Mouse (Mus musculus) T-helper 2 cell (primary cell): Measurements from ENCODE around the gene Acer1.

Experiments
- in situ Hi-C: fragments of 300-600 bp; cut with MboI, MseI; formaldehyde crosslinking; loops from one replicate; pipeline ENCODE4 v1.15.1; 2025; ENCODE audit warnings: high pct_unique_total_duplicates

Acer1 gene

DNA sequence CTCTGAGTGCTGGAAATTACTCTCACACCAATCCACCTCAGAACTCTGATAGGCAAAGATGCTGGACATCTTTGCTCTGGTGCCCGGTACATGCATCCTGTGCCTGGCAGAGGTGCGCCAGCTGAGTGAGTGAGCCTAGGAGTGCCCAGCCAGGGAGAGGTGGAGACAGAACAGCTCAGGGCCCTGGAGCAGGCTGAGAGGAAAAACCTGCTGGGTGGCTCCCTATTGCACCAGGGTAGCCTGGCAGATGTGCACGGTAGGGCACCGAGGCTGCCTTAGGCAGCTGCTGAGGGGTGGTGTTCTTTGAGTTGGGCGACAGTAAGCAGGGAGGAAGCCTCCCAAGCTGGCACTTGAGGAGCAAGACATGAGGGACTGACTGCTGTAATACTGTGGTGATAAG is at the start of gene Acer1:
Gene Acer1 (minus strand): TSS at position 114 of the 400 bp plus-strand sequence.
- in situ Hi-C loops = no loop called here

DNA sequence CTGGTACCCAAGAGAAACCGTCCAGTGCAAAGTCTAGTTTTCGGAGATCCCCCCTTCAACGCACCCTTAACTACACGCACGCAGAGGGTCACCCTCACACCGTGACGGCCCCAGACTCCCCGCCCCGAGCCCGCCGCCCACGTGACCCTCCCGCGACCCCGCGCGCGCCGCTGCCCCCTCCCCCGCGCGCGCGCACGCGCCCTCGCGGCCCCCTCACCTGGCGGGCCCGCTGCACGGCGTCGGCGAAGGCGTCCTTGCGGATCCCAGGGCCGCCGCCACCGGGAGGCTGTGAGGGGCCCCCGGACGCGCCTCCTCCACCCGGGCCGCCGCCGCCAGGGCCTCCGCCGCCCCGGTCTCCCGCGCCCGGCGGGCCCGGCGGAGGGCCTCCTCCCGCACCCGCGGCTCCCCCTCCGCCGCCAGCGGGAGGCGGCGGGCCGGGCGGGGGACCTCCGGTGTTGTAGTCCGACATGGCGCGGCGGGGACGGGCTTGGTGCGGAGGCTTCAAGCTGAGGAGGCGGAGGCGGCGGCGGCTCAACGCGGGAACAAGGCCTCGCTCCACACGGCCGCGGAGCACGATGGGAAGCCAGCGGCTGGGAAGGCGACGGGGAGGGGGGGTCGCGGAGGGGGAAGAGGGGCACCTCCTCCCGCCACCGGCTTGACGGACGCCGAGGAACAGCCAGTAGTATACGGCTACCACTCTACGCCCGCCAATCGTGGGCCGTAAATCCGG is 49.2 kb upstream of the Acer1 start, which contains the start of gene Khsrp:
Gene Khsrp (minus strand): TSS at position 592 of the 730 bp plus-strand sequence.
- in situ Hi-C loops = loop anchor here (5.0 kb wide), 1 partner anchor 34 kb away; the partner anchor contains the start of gene Alkbh7

DNA sequence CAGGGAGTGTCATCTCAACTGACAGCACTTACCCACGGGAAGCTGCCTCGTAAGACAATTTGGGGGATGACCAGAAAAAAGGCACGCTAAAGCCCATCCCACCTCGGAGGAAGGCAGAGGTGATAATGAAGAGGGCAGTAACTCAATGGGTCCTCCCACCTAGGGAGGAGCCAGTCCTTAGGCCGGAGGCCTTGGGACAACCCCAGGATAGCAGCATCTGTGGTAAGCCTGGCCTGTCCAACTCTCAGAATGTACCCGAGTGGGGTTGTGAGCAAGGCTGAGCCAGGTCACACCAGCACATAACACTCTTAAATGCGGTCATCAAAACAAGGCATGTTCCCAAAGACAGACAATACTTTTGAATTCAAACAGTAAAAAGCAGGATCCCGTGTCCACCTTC is 47.8 kb upstream of the Acer1 start:
- in situ Hi-C loops = loop anchor here (5.0 kb wide), 1 partner anchor 32 kb away; the partner anchor contains the start of gene Alkbh7

DNA sequence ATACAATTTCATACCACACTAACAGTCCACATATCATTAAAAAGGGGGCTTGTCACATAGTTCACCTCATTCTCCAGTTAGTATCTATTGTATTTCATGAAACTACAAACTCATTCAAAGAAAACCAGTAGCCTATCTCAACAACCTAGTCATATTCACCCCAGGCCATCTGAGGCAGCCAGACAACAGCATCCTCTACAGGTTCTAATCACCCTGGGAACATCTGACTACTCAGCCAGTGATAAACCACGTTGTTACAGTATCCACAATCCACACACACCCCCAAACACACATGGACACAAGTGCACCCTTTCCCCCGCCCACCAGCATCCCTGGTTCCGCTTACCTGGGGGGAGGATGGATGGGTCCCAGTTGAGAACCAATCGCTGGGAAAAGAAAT is 45.5 kb upstream of the Acer1 start:
- in situ Hi-C loops = no loop called here

DNA sequence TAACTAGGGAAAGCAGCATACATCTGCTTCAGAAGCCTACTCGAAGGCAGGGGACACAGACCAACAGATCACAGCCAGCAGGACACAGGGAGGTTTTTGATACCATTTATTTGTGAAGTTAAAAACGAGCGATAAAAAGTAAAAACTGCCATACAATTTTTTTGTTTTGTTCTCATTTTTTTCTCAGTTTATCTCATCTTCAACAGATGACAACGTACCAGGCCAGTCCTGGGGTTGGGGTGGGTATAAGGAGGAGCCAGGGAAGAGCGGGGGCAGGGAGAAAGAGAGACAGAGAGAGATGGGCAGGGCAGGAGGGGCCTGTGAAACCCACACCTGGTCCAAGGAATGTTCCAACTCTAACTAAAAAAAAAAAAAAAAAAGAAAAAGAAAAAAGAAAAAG is 39.0 kb upstream of the Acer1 start:
- in situ Hi-C loops = no loop called here

DNA sequence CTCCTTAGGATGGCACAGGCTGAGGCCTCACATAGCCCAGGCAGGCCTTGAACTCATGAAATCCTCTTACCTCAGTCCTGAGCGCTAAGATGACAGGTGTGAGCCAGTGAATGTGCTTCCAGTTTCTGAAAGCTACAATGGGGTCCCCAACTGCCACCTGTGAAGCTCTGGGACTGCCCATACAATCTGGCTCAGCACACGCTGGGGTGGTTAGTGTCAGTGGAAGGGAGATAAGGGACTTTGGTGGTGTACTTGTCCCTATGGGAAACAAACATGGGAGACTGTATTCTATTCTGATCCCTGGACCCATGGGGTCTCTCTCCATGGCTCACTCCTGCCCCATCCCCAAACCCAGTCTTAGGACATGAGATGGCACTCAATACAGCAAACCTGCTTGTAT is 37.8 kb upstream of the Acer1 start:
- in situ Hi-C loops = no loop called here

DNA sequence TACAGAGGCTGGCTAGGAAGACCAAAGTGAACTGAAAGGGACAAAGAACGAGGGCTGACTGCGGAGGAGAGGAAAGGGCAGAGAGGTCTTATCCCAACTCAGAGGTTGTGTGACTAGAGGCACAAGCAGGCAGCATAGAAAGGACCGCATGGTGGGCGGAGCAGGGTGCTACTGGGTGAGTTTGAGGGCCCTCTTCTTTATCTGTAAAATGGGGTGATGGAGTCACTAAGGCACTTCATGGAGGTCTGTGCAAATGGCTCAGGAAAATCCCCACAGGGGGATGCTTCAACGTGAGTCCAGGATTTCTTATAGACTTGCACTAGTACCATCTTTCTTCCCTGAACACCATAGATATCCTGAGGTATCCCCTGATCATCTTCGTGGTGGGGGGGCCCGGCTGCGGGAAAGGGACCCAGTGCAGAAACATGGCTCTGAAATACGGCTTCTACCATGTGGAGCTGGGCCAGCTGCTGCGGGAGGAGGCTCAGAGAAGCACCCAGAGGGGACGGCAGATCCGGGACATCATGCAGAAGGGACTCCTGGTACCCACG is 30.4 kb upstream of the Acer1 start:
- in situ Hi-C loops = no loop called here

DNA sequence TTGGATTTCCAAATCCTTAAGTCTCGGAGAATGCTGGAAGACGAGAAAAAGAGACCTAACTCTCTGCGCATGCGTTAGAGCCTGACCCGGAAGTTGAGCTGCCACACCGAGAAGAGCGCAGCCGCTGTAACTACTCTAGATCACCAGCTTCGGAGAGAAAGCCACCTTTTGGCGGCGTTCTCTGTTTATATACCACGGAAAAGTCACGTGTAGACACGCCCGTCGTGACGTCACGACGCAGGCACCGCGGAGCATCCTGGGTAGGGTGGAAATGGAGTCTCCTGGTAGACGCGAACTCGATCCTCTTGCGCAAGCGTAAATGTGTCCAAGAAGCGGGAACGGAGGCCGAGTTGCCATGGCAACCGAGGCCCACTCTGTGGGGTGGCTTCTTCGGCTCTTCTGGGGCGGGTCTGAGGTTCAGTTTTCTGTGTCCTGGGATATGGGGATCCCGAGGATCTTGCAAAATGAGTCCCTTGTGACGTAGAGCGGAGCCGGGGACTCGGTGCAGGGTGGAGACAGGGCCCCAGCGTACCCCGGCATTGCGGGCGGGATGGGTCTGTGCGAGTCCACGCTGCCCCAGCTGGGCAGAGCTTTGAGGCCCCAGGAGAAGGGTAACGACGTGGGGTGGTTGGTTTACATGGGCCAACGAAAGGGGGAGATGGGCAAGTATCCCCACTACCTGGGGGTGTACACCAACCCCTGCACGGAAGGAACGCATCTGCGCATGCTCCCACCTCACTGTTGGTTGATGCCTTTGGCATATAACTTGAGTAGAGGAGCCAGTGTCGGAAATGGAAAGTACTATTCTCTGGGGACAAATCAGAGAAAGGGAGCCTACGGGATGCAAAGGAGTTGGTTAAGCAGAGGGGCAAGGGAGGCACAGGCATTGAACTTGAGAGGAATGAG is 29.6 kb upstream of the Acer1 start, which contains the start of the genes Gtf2f1 and Gm17949:
Gene Gtf2f1 (minus strand): TSS at position 53 of the 906 bp plus-strand sequence.
Gene Gm17949 (plus strand): TSS at position 234 of the 906 bp plus-strand sequence.
- in situ Hi-C loops = no loop called here

DNA sequence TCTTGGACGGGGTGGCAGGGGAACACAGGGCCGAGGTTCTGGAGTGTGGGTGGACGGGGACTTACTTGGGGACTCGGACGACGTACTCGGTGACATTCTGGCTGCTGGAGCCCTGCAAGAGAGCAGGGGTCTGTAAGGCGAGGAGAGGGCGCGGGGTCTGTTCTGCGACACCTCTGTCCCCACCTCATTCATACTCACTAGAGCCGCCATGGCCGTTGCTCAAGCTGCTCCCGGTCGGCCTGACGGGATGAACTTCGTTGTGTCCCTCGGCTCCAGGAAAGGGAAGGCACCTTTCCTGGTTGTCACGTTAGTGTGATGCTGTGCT is 28.9 kb upstream of the Acer1 start:
- in situ Hi-C loops = no loop called here

DNA sequence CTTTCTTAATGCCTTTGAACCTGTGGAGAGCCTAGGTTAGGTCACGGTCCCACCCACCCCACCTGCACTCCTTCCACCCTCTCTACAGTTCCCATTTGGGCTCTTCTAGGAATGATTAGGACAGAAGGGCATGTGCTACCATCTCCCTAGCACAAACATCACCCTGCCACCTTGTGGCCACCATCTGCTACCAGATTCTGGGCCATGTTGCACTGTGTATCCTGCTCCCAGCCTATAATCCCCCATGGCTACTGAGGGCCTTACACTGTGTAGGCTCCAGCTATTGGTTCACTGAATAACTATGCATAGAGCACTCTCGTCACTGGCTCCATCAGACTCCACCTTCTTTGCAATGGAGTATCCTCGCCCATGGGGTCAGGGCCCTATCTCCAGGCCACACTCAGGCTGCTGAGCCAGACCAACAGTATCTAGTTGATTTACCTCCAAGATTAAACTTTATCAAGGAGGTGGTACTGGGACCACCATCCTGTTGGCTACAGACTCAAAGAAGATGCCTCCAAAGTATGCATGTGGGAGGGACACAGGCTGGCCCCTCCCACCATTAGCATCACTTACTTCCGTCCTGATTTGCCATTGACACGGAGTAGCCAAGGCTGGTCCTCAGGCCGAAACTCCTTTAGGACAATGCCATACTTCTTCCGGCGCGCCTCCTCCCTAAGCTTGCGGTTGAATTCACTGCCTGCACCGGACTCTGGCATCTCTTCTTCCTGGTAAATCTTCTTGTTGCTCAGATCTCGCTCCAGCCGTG is 25.4 kb upstream of the Acer1 start:
- in situ Hi-C loops = no loop called here

DNA sequence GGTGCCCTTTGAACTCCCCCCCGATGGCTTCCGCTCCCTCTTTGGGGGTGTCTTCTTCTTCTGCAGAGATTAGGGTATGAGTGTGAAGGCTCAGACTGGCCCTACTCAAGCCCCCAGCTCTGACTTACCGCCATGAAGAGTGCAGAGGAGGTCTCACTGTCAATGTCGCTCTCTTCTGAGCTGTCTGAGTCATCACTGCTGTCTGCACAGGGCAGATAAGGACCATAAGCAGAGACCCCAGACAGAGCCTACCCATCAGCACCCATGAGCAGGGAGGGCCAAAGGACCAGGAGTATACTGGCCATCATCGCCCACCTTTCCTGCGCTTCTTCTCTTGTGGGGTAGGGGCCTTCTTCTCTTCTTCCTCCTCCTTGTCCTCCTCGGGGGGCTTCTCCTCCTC is 22.1 kb upstream of the Acer1 start:
- in situ Hi-C loops = no loop called here

DNA sequence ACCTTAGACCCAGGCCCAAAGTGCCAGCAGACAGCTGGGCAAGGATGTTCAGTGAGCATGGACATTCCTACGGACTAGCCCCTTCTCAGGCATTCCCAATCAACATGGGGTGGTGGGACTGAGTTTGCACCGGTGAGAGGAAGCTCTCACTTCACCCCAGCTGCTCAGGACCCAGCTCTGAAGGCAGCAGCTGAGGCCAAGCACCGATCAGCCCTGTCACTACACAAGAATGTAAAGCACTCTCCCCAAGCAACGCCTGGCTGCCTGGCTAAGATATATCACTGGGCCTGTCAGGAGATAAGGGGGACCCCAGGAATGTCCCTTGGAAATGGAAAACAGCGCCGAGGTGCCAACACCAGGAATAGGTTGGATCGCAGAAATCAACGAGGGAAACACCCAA is 19.3 kb upstream of the Acer1 start:
- in situ Hi-C loops = no loop called here

DNA sequence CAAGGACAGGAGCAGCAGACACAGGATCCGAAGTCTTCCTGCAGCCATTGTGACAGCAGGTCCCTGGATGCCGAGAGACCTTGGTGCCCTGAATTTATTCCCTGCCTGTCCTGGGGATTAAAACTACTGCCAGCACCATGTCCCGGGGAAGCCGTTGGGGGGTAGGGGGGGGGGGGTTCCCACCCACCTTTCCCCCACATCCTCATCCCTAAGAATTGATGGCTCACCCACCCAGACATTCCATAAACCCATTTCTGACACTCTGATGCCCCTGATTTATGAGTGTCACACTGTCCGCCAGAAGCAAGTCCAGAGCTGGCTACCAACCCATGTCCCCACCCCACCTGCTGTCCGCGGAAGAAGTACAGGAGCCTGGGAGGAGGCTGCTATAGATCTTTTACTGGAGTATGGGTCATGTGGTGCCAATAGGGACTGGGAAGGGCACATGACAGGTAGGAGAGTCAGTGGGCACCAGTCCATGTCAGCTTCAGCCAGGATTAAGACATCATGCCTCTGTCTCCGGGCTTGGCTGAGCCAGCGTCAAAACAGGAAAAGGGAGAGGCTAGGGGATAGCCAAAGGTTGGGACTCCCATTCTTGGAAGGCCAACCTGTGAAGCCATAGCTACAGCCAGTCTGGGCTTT is 18.2 kb upstream of the Acer1 start, which contains the start of gene Pspn:
Gene Pspn (minus strand): TSS at position 51 of the 642 bp plus-strand sequence.
- in situ Hi-C loops = loop anchor here (5.0 kb wide), 2 partner anchors 32 to 332 kb away; partner anchors contain the start of gene Khsrp

DNA sequence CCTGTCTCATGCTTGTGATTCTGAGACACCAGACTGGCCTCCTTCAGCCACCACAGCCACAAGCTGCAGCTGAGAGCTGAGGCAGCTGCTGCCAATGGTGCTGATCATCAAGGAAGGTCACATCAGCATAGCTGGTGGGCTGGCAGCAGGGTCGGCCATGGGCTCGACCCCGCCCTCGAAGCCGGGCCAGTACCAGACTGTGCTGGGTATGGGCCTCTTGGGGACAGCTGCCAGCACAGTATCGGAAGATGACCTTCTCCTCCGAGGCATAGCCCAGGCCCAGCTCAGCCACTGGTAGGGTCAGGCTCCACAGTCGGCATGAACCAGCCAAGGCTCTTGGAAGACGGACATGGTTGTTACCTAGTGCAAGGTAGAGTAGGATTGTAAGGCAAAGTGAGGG is 17.5 kb upstream of the Acer1 start:
- in situ Hi-C loops = loop anchor here (5.0 kb wide), 2 partner anchors 33 to 333 kb away; partner anchors contain the start of gene Khsrp

DNA sequence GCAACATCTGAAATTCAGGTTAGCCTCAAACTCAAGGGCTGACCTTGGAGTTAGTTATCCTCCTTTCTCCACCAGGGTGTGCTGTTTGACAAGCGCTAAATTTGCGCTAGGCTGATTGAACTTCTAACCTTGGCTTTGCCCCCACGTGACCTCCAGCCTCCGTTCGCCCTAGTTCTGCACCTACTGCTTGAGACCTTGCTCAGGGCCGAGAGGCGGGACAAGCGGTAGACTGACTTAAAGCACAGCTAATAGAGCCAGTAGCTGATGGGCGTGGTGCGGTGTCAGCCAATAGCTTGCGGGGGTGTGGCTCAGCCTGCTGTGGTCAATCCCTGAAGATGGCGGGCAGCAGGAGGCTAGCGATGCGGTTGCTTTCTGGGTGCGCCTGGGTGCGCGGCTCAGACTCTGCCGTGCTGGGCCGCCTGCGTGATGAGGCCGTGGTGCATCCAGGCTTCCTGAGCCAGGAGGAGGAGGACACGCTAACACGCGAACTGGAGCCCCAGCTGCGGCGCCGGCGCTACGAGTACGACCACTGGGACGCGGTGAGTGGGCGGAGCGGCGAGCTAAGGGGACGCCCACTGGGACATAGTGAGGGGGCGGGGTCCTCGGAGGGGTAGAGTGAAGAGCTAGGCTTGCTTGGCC is 15.2 kb upstream of the Acer1 start, which contains the start of gene Alkbh7:
Gene Alkbh7 (plus strand): TSS at position 311 of the 639 bp plus-strand sequence.
- in situ Hi-C loops = loop anchor here (5.0 kb wide), 2 partner anchors 35 to 335 kb away; partner anchors contain the start of gene Khsrp

DNA sequence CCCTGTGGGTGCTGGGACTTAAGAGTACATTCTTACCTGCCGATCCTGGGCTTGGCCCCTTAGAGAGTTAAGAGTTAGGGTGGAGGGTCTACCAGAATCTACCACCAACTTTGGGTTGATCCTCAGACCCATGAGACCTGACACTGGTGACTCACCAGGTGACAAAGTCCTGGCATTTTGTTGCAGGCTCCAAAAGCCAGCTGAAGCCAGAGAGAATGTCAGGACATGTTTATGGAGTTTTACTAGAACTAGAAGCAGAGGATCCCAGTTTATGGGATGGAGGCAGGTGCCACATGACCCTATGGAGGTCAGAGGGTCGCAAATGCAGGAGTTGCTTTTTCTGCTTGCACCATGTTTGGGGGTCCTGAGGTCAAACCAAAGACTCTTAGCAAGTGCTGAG is 14.6 kb upstream of the Acer1 start:
- in situ Hi-C loops = loop anchor here (5.0 kb wide), 2 partner anchors 36 to 336 kb away; partner anchors contain the start of gene Khsrp

DNA sequence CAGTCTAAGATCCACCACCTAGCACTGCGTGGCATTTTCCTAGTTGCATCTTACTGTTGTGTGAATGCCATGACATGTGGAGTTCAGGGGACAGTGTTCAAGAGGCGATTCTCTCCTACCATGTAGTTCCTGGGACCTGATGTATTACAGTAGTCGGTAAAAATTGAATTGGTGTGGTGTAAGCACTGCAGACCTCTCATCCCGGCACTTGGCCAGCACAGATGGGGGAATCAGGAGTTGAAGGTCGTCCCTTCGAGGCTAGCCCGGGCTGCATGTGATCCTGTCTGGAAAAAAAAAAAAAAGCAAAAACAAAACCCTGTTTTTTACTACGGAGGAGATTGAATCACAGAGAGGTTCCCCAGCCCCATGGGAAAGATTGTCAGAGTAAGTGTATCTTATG is 13.1 kb upstream of the Acer1 start:
- in situ Hi-C loops = loop anchor here (5.0 kb wide), 2 partner anchors 37 to 337 kb away; partner anchors contain the start of gene Khsrp

DNA sequence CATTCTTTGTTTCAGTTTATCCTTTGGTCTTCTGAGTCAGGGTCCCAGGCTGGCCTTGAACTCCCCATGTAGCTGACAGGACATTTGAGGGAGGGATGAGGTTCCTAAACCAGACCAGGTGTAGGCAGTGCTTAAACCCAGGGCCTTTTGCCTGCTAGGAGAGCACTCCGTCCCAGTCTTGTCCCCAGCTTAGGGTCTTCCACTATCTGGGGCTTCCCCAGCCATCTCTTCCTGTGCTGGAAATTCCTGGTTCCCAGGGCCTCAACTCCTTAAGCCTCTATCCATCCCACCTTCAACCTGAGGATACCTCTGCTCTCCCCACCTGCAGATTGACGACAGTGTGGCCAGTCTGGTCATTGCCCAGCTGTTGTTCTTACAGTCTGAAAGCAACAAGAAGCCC is 9.0 kb upstream of the Acer1 start:
- in situ Hi-C loops = no loop called here

DNA sequence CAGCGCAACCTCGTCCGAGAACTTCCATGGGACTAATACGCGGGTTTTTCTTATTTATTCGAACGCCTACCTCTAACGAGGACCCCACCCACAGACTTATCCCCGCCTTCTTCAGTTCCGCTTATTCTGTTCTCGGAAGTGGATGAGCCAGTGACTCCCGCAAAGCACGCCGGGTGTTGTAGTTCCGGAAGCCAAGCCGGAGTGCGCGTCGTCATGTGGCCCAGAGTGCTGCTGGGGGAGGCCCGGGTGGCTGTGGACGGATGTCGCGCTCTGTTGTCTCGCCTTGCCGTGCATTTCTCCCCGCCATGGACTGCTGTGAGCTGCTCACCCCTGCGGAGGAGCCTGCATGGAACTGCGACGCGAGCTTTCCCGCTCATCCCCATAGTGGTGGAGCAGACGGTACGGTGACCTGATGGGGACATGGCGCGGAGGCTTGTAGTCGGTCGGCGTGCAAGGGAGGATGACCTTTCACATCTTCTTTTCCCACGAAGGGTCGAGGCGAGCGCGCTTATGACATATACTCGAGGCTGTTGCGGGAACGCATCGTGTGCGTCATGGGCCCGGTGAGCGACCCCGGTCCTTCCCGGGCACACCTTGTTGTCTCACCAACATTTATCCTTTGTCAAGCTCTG is 8.3 kb upstream of the Acer1 start, which contains the start of gene Clpp:
Gene Clpp (plus strand): TSS at position 191 of the 632 bp plus-strand sequence.
- in situ Hi-C loops = no loop called here
